Mouse (Mus musculus): ENCODE data around the gene Hcst. TPM values are rescaled to one million over a fixed set of nuclear protein-coding genes. Genes with fewer than 3 reads are reported as not detected.

The Hcst gene
- polyA plus RNA-seq (2012; ENCODE audit: low replicate concordance), result 10.4 TPM in 1 of 2 replicates, not detected in the other

DNA sequence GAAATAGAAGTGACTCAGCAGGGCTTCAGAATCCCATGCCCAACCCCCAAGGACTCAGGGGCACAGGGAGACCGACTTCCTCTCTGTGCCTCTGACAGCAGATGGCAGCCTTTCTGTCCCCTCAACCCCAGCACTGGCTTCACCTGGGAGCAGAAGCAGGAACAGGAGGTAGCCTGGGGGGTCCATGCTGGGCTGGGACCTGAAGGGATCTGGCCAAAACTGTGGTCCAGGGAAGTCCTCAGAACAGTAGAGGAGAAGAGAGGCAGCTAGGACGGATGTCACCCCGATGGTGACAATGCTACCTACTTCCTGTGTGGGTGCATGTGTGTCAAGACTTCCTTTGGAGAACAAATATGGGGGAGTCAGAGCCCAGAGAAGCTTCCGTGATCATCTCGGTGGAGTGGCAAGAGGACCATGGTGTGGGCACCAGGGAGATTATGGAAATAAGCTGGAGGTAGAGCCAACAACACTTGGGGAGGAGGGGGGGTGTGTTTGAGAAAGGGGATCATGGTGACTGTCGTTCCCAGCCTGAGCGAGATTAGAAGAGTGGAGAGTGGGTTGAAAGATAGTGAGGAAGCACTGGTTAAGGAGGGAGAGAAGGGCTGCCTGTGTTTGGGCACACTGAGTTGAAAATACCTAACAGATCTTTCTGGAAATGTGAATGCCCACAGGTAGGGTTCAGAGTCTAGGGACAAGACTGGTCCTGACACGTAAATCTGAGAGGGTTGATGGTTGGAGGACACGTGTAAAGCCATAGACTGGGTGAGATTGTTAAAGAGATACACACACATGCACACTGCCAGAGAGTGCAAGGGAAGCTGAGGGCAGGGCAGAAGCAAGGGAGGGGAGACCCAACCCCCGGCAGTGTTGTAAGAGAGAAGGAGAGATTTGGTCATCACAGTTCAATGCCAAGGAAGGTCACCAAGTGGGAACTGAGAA, at the start of gene Hcst:
TSS of gene Hcst (minus strand) at position 294 of the 939 bp plus-strand sequence.

DNA sequence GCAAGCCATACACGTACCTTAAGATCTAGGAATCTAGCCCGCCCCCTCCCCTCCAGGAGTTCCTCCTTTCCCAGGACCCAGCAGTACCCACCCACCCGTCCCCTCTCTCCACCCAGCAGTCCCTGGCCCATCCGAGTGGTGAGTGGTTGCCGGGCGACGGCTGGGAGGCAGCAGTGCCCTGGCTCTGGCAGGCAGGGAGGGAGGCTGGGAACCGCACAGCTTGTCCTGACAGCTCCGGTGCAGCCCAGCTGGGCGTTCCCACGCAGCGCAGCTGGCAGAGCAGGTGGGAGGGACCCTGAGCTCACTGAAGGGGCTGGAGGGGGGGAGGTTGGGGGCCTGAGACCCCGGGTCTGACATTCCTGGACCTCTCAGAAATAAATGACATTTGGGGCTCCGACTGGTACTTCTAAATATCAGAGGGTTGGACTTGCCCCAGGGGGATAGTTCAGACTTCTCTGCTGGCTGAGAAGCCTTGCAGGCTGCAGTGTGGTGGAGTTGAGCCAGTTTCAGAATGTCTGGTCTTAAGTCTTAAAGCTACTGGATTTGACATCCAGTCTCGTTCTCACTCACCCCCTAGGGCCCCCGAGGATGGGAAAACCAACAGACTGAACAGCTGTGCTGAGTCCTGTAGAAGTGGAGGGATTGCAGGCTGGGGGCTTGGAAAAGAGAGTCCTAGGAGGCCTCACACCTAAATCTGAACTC, 38.1 kb upstream of the Hcst start, which contains the start of the genes Kirrel2 and Nphs1:
TSS of gene Kirrel2 (minus strand) at position 62 of the 702 bp plus-strand sequence.
TSS of gene Nphs1 (plus strand) at position 687 of the 702 bp plus-strand sequence.

DNA sequence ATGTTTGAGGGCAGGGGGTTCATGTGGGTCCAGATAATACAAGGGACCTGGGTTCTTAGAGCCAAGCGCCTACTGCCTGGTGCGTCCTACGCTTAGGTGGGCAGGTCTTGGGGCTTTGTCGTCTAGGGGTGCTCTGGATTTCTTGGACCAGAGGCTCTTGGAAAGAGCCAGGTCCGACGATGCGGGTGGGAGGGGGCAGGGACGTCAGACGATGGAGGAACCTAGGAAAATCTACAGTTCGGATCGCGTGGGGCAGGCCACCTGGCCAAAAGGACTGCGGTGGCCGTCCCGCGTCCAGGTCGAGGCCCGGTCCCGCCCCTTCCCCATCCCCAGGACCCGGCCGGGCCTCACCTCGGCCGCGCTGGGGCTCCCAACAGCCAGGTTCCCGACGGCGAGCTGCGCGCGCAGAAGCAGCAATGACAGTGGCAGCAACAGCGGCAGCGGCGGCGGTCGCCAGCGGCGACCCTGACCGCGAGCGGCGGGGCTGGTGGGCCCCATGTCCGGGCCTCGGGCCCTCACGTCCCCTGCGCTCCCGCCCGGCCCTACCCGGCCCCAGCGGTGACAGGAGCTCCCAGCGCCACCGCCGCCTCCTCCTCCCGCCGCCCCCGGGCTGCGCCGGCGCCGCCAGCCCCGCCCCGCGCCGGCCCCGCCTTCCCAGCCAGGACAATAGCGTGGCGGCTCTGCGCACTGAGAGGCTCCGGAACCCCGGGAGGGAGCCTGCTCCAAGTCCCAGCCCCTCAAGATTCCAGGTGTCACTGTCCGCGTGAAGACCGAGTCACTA, 25.5 kb upstream of the Hcst start, which contains the start of gene Aplp1:
TSS of gene Aplp1 (minus strand) at position 565 of the 781 bp plus-strand sequence.

DNA sequence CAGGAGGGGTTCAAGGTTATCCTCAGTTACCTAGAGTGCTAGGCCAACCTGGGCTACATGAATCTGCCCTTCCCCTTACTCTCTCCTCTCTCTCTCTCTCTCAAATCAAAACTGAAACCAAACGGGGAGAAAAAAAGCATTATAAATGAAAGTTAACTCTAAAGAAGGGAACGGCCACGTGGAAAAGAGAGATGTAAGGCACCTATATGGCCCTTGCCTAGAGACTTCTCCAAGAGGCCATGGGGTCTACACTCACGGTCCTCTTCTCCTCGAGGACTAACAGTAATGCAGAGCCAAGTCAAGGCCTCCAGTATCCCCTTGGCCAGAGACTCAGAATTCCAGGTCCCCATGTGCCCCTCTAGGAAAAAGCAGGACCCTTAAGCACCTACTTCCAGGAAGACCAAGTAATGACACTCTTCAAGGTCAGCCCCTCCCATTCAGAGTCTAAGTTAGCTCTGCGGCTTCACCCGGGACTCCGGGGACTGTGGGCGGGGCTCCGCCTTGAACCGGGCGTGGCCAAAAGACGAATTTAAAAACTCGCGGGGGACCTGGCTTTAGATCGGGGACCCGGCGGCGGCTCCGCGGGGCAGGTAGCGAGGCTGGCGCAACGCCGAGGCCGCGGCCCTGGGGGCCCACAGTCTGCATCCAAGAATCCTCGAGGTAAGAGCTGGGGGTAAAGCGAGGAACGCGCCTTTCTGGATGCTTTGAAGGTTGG, 1.7 kb upstream of the Hcst start, which contains the start of gene Nfkbid:
TSS of gene Nfkbid (plus strand) at position 558 of the 715 bp plus-strand sequence.

DNA sequence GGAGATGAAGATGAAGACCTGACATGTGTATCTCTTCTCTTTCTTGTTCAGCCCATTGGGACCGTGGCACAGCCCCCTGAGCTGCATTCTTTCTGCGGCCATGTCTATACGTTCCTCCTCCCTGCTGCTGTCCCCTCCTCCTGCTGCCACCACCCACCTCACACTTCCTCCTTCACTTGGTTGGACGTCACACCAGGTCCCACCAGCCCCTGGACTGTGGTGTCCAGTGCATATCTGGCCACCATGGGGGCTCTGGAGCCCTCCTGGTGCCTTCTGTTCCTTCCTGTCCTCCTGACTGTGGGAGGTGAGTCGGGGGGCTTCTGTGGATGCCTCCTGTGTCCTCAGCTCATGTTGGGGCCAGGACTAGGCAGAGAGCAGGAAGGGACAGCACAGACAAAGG, 6.1 kb downstream of the Hcst start, which contains the start of gene Tyrobp:
TSS of gene Tyrobp (plus strand) at position 165 of the 400 bp plus-strand sequence.

Other genes starting within 250 kb of the Hcst start
- gene Cox7a1, start 235.7 kb downstream of the Hcst start, polyA plus RNA-seq (2012; ENCODE audit: low replicate concordance), result not detected in 2 replicates
- 94.0 and 122 TPM in 2 replicates for gene Capns1, start 221.0 kb downstream of the Hcst start, polyA plus RNA-seq (2012; ENCODE audit: low replicate concordance)
- gene Polr2i, start 187.9 kb downstream of the Hcst start, polyA plus RNA-seq (2012; ENCODE audit: low replicate concordance), result 28.6 and 47.9 TPM in 2 replicates
- 10.1 and 15.2 TPM in 2 replicates for gene Tbcb, start 187.6 kb downstream of the Hcst start, polyA plus RNA-seq (2012; ENCODE audit: low replicate concordance)
- gene Ovol3, start 184.1 kb downstream of the Hcst start, polyA plus RNA-seq (2012; ENCODE audit: low replicate concordance), result not detected in 2 replicates
- gene Thap8, start 139.8 kb downstream of the Hcst start, polyA plus RNA-seq (2012; ENCODE audit: low replicate concordance), result 0.24 TPM in 1 of 2 replicates, not detected in the other
- 22.7 and 114 TPM in 2 replicates for gene Wdr62, start 139.4 kb downstream of the Hcst start, polyA plus RNA-seq (2012; ENCODE audit: low replicate concordance)
- 0.65 and 4.6 TPM in 2 replicates for gene Clip3, start 128.1 kb downstream of the Hcst start, polyA plus RNA-seq (2012; ENCODE audit: low replicate concordance)
- gene Alkbh6, start 111.1 kb downstream of the Hcst start, polyA plus RNA-seq (2012; ENCODE audit: low replicate concordance), result 91.3 and 100.0 TPM in 2 replicates
- 1.8 and 1.9 TPM in 2 replicates for gene Syne4, start 105.0 kb downstream of the Hcst start, polyA plus RNA-seq (2012; ENCODE audit: low replicate concordance)
- gene E130208F15Rik, start 98.1 kb downstream of the Hcst start, polyA plus RNA-seq (2012; ENCODE audit: low replicate concordance), result 0.96 and 1.7 TPM in 2 replicates
- 4.7 and 8.8 TPM in 2 replicates for gene Sdhaf1, start 96.0 kb downstream of the Hcst start, polyA plus RNA-seq (2012; ENCODE audit: low replicate concordance)
- 0.06 and 0.26 TPM in 2 replicates for gene Lrfn3, start 57.1 kb downstream of the Hcst start, polyA plus RNA-seq (2012; ENCODE audit: low replicate concordance)
- 9.6 and 46.1 TPM in 2 replicates for gene Tyrobp, start 6.1 kb downstream of the Hcst start, polyA plus RNA-seq (2012; ENCODE audit: low replicate concordance)
- 16.8 and 18.4 TPM in 2 replicates for gene Nfkbid, start 1.9 kb upstream of the Hcst start, polyA plus RNA-seq (2012; ENCODE audit: low replicate concordance)
- gene Aplp1, start 25.7 kb upstream of the Hcst start, polyA plus RNA-seq (2012; ENCODE audit: low replicate concordance), result 1.1 and 1.3 TPM in 2 replicates
- not detected in 2 replicates for gene Kirrel2, start 37.8 kb upstream of the Hcst start, polyA plus RNA-seq (2012; ENCODE audit: low replicate concordance)
- 0.14 TPM in 1 of 2 replicates, not detected in the other for gene Nphs1, start 38.5 kb upstream of the Hcst start, polyA plus RNA-seq (2012; ENCODE audit: low replicate concordance)
- gene Prodh2, start 73.8 kb upstream of the Hcst start, polyA plus RNA-seq (2012; ENCODE audit: low replicate concordance), result 0.13 TPM in 1 of 2 replicates, not detected in the other
- 121 and 163 TPM in 2 replicates for gene Arhgap33, start 115.2 kb upstream of the Hcst start, polyA plus RNA-seq (2012; ENCODE audit: low replicate concordance)
- gene Hspb6, start 132.3 kb upstream of the Hcst start, polyA plus RNA-seq (2012; ENCODE audit: low replicate concordance), result 22.9 and 50.6 TPM in 2 replicates
- 29.4 and 49.1 TPM in 2 replicates for gene Proser3, start 132.4 kb upstream of the Hcst start, polyA plus RNA-seq (2012; ENCODE audit: low replicate concordance)
- 59.6 and 64.2 TPM in 2 replicates for gene Lin37, start 140.0 kb upstream of the Hcst start, polyA plus RNA-seq (2012; ENCODE audit: low replicate concordance)
- 12.7 and 61.9 TPM in 2 replicates for gene U2af1l4, start 143.4 kb upstream of the Hcst start, polyA plus RNA-seq (2012; ENCODE audit: low replicate concordance)
- gene Gm49396, start 143.5 kb upstream of the Hcst start, polyA plus RNA-seq (2012; ENCODE audit: low replicate concordance), result 1.2 and 1.6 TPM in 2 replicates
- gene Psenen, start 143.8 kb upstream of the Hcst start, polyA plus RNA-seq (2012; ENCODE audit: low replicate concordance), result 17.5 and 44.6 TPM in 2 replicates
- gene Igflr1, start 145.6 kb upstream of the Hcst start, polyA plus RNA-seq (2012; ENCODE audit: low replicate concordance), result 8.1 and 20.3 TPM in 2 replicates
- gene Kmt2b, start 168.9 kb upstream of the Hcst start, polyA plus RNA-seq (2012; ENCODE audit: low replicate concordance), result 143 and 153 TPM in 2 replicates
- 133 and 177 TPM in 2 replicates for gene Zbtb32, start 179.1 kb upstream of the Hcst start, polyA plus RNA-seq (2012; ENCODE audit: low replicate concordance)
- gene Upk1a, start 193.0 kb upstream of the Hcst start, polyA plus RNA-seq (2012; ENCODE audit: low replicate concordance), result 1.3 TPM in 1 of 2 replicates, not detected in the other
- 47.1 and 83.9 TPM in 2 replicates for gene Cox6b1, start 206.3 kb upstream of the Hcst start, polyA plus RNA-seq (2012; ENCODE audit: low replicate concordance)
- 0.35 TPM in 1 of 2 replicates, not detected in the other for gene Etv2, start 216.0 kb upstream of the Hcst start, polyA plus RNA-seq (2012; ENCODE audit: low replicate concordance)
- 329 and 344 TPM in 2 replicates for gene Rbm42, start 230.5 kb upstream of the Hcst start, polyA plus RNA-seq (2012; ENCODE audit: low replicate concordance)
- gene Haus5, start 245.1 kb upstream of the Hcst start, polyA plus RNA-seq (2012; ENCODE audit: low replicate concordance), result 7.2 and 44.1 TPM in 2 replicates